Mouse (Mus musculus) embryo, embryonic 11.5 days (tissue): ENCODE measurements around the gene Gm43518.

Source experiments
- DNase-seq: peaks from one replicate; pipeline ENCODE4 v3.0.0-alpha.2; 2012; ENCODE audit warnings: low read depth, low spot score

Gm43518 gene

DNA sequence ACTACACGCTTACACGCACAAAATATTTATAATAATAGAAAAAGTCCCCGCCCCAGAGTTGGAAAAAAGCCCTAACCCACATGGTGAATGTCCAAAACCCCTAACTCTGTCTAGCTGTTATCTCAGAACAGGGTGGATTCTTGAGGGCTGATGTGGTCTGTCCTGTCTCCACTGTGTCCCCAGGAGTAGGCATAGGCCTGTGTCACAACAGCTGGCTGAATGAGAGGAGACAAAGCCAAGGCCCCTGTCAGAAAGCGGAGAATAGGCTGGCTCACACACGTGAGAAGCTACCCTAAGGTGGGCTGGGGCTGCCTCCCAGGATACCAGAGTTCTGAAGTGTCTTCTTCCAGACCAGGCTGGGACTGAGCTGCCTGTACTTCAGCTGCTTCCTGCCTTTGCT is 50.9 kb downstream of the Gm43518 start:
- no peak for DNase-seq

- DNase-seq: no peak
Measured at GRCm38 (mm10) chr5:123979221-123979979, 52.2 kb downstream of the Gm43518 start.

DNA sequence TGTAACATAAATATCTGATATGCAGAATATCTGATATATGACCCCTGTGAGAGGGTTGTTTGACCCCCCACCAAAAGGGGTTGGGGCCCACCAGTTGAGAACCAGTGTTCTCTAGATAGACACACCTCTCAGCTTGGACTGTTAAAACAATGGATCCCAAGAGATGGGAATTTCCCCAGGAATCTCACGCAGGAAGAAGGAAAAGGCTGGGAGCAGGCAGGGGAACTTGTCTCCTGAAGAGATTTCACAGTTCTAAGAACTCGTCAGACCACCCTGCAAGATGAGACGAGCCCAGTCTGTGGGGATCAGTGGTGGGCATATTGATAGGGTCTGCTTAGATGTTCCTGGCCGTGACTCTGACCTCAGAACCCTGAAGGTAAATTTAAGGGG is 52.8 kb downstream of the Gm43518 start:
- DNase-seq: no peak

- DNase-seq: no peak
Measured at GRCm38 (mm10) chr5:123980521-123981249, 53.5 kb downstream of the Gm43518 start.

GRCm38 (mm10) chr5:123981250-123981554 is 54.0 kb downstream of the Gm43518 start:
- DNase-seq: no peak

- DNase-seq: no peak
Measured at GRCm38 (mm10) chr5:123982838-123983237, 55.6 kb downstream of the Gm43518 start.

DNA sequence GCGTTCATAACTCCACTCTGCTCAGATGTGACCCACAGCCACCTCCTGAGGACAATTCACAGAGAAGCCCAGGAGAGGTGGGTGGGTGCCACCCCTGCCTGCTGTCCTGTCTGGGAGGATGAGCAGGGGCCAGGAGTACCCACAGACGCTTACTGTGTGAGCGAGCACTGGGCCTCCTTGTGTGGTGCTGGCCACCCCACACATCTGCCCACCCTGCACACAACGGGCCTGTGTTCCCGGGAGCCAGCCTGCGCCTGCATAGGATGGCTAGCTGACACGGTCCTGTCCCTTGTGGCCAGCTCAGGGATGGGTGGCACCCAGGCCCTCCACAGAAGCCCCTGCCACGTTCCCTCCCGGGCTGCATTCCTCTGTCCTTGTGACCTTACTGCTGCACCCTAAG is 58.2 kb downstream of the Gm43518 start:
- no peak for DNase-seq

DNA sequence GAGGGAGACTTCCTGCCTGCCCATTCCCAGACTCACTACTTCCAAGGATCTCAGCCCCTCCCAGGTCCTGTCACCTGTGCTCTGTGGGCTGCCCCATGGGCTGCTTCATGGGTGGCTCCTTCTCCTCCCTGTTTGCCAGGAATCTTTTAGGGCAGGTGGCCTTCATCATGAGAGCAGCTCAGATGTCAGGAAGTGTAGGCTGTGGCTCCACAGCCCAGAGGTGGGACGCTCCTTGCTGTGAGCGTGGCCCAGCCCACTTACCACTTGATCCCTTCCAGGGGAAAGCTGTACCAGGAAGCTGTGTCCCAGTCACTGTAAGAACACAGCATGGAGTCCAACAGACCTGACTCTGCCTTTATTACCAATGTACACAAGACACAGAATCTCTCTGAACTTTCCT is 59.7 kb downstream of the Gm43518 start:
- no peak for DNase-seq

- DNase-seq: no peak
Measured at GRCm38 (mm10) chr5:123987511-123987910, 60.3 kb downstream of the Gm43518 start.
